Mouse (Mus musculus) olfactory bulb, adult 2 months (tissue): ENCODE results near the gene Tank.

Experiments
- CTCF ChIP-seq: fragments of 200-500 bp; IDR thresholded peaks from 2 replicates; pipeline ENCODE4 v1.5.1; 2012; ENCODE audit warnings: low read depth, mild to moderate bottlenecking, low read length, moderate library complexity; ENCODE audit not compliant: insufficient read depth
- POLR2A ChIP-seq: fragments of 200-500 bp; IDR thresholded peaks from 2 replicates; pipeline ENCODE4 v1.6.1; 2012; ENCODE audit warnings: mild to moderate bottlenecking, low read depth, low read length, moderate library complexity; ENCODE audit not compliant: insufficient read depth

- TF ChIP-seq CTCF, result no peak
- no peak for TF ChIP-seq POLR2A
Measured at GRCm38 (mm10) chr2:61681572-61681971, 103.2 kb downstream of the Tank start.
